Mouse (Mus musculus): ENCODE data around the gene Tfap4.

DNA sequence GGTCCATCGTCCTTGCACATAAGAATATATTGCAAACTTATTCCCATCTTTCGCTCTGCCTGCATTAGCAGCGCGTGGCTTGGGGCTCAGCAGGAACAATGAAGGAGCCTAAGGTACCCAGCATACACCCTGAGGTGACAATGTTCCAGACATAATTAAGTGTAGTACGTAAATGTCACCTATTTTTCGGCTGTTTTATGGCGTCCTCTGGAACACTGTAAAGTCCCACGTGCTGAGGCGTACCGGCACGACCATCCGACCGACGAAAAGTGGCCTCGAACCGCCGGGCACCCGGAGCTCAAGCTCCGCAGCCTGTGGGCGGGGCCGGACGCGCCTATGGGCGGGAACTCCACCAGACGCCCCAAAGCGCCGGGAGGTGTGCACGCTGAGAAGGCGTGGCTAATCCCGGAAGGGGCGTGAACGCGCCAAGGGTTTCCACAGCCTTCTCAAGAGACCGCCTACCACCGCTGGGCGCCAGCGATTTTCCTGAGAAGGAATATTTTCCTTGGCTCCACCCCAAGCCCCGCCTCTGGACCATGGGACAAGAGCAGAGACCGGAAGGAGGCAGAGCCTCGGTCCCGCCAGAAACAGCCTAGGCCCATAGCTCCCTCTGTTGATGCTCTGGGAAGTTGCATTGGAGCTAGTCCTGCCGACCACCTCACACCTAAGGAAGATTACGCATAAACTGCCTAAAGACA lies 18.0 kb downstream of the Tfap4 start, which contains the start of gene Srl:
- TF ChIP-seq GATA1 (IDR thresholded peaks at IDR 0.05; ENCODE audit: borderline replicate concordance, low read length) = no peak
- TF ChIP-seq FLI1 (IDR thresholded peaks at IDR 0.05; ENCODE audit: low read length) = peak; percentile 58; the same call in 1 of the 2 replicates

All from megakaryocyte, embryonic 14.5 days (primary cell).